Mouse (Mus musculus) CH12.LX (cell line): ENCODE measurements around the gene Prkcq. TPM values are rescaled to one million over a fixed set of nuclear protein-coding genes. Genes with fewer than 3 reads are reported as not detected.

ENCODE experiments used
- DNase-seq: peaks from one replicate; pipeline ENCODE4 v3.0.0-alpha.2; 2013; ENCODE audit errors: extremely low read depth
- H3K27ac ChIP-seq: 2 replicates; pipeline ENCODE4 v1.5.1; 2012; ENCODE audit warnings: low read depth, mild to moderate bottlenecking, control low read depth, moderate library complexity; ENCODE audit not compliant: insufficient read depth
- H3K27me3 ChIP-seq: replicated peaks from 2 replicates; pipeline ENCODE3; 2012; ENCODE audit warnings: inconsistent platforms
- H3K36me3 ChIP-seq, 2 experiments: replicated peaks in 1 of 2; 2 replicates each; pipeline versions ENCODE3 to v1.6.1; 2012; ENCODE audit warnings: inconsistent platforms in 1 of 2, low read length in 1 of 2, mild to moderate bottlenecking in 1 of 2, mixed read lengths in 1 of 2, moderate library complexity in 1 of 2; ENCODE audit not compliant: control insufficient read depth in 1 of 2, insufficient read depth in 1 of 2
- H3K4me1 ChIP-seq, 2 experiments: 2 replicates each; pipeline ENCODE4 v1.6.1; 2012; ENCODE audit warnings: inconsistent platforms in 1 of 2, moderate library complexity in 1 of 2; ENCODE audit not compliant: insufficient read depth in 2 of 2, control insufficient read depth in 1 of 2
- H3K4me2 ChIP-seq: 2 replicates; pipeline ENCODE4 v1.6.1; 2012; ENCODE audit warnings: low read depth, mild to moderate bottlenecking, control low read depth; ENCODE audit not compliant: poor library complexity, insufficient read depth, severe bottlenecking
- H3K4me3 ChIP-seq, 3 experiments: fragments of 150-350 bp in 1 of 3; sonication (generic) in 1 of 3; replicated peaks in 1 of 3; 2 replicates each; pipeline versions ENCODE3 to v1.5.1; 2011 to 2012; ENCODE audit warnings: low read depth in 2 of 3, low read length in 2 of 3, mild to moderate bottlenecking in 2 of 3, moderate library complexity in 2 of 3, control low read depth in 1 of 3, improper control_type of control experiment in 1 of 3, inconsistent platforms in 1 of 3, mixed read lengths in 1 of 3; ENCODE audit not compliant: poor library complexity in 1 of 3
- H3K79me2 ChIP-seq: replicated peaks from 2 replicates; pipeline ENCODE4 v1.6.1; 2012; ENCODE audit warnings: mild to moderate bottlenecking, moderate library complexity; ENCODE audit not compliant: control insufficient read depth, poor library complexity, insufficient read depth, severe bottlenecking; ENCODE audit errors: extremely low read depth
- H3K9ac ChIP-seq: 2 replicates; pipeline ENCODE4 v1.6.1; 2012; ENCODE audit warnings: low read depth, mild to moderate bottlenecking, control low read depth, moderate library complexity; ENCODE audit not compliant: insufficient read depth
- H3K9me3 ChIP-seq: replicated peaks from 2 replicates; pipeline ENCODE3; 2012; ENCODE audit warnings: low read length, inconsistent platforms, mixed read lengths
- BHLHE40 ChIP-seq: IDR thresholded peaks from 2 replicates; pipeline ENCODE4 v1.6.1; 2011; ENCODE audit warnings: mild to moderate bottlenecking, low read depth, low read length, improper control_type of control experiment
- CHD1 ChIP-seq: IDR thresholded peaks from 2 replicates; pipeline ENCODE4 v1.6.1; 2012; ENCODE audit warnings: low read depth, low read length, improper control_type of control experiment, inconsistent platforms
- EP300 ChIP-seq: IDR thresholded peaks from 2 replicates; pipeline ENCODE4 v1.6.1; 2011; ENCODE audit warnings: low read length, improper control_type of control experiment
- ETS1 ChIP-seq: conservative IDR thresholded peaks from 2 replicates; pipeline ENCODE4 v1.6.1; 2012; ENCODE audit warnings: low read depth, mild to moderate bottlenecking, inconsistent platforms, low read length, improper control_type of control experiment, moderate library complexity
- GABPA ChIP-seq: IDR thresholded peaks from 2 replicates; pipeline ENCODE4 v1.6.1; 2012; ENCODE audit warnings: low read depth, low read length, improper control_type of control experiment, inconsistent platforms; ENCODE audit not compliant: insufficient replicate concordance
- HCFC1 ChIP-seq: IDR thresholded peaks from 2 replicates; pipeline ENCODE4 v1.6.1; 2012; ENCODE audit warnings: low read depth, mild to moderate bottlenecking, inconsistent platforms, low read length, improper control_type of control experiment
- IRF4 ChIP-seq: IDR thresholded peaks from 2 replicates; pipeline ENCODE4 v1.6.1; 2014; ENCODE audit warnings: low read depth, mild to moderate bottlenecking, inconsistent platforms, low read length, improper control_type of control experiment
- JUN ChIP-seq: IDR thresholded peaks from 2 replicates; pipeline ENCODE4 v1.6.1; 2011; ENCODE audit warnings: low read depth, mild to moderate bottlenecking, low read length, improper control_type of control experiment, moderate library complexity; ENCODE audit not compliant: insufficient read depth
- MAFK ChIP-seq: IDR thresholded peaks from 2 replicates; pipeline ENCODE4 v1.6.1; 2011; ENCODE audit warnings: low read length, improper control_type of control experiment; ENCODE audit not compliant: insufficient replicate concordance
- MAX ChIP-seq: IDR thresholded peaks from 2 replicates; pipeline ENCODE4 v1.6.1; 2011; ENCODE audit warnings: low read length, improper control_type of control experiment
- MAZ ChIP-seq: IDR thresholded peaks from 2 replicates; pipeline ENCODE4 v1.6.1; 2012; ENCODE audit warnings: low read depth, mild to moderate bottlenecking, inconsistent platforms, low read length, improper control_type of control experiment, moderate library complexity
- MEF2A ChIP-seq: IDR thresholded peaks from 2 replicates; pipeline ENCODE4 v1.6.1; 2014; ENCODE audit warnings: low read depth, mild to moderate bottlenecking, inconsistent platforms, low read length, improper control_type of control experiment, borderline replicate concordance
- MXI1 ChIP-seq: IDR thresholded peaks from 2 replicates; pipeline ENCODE4 v1.6.1; 2011; ENCODE audit warnings: mild to moderate bottlenecking, low read depth, low read length, improper control_type of control experiment
- MYC ChIP-seq: IDR thresholded peaks from 2 replicates; pipeline ENCODE4 v1.6.1; 2011; ENCODE audit warnings: low read depth, mild to moderate bottlenecking, improper control_type of control experiment, low read length
- POLR2A ChIP-seq: IDR thresholded peaks from 2 replicates; pipeline ENCODE4 v1.6.1; 2011; ENCODE audit warnings: low read depth, mild to moderate bottlenecking, improper control_type of control experiment, low read length
- SIN3A ChIP-seq: IDR thresholded peaks from 2 replicates; pipeline ENCODE4 v1.6.1; 2012; ENCODE audit warnings: low read length, improper control_type of control experiment, inconsistent platforms
- SMC3 ChIP-seq: IDR thresholded peaks from 2 replicates; pipeline ENCODE4 v1.6.1; 2011; ENCODE audit warnings: low read depth, low read length, improper control_type of control experiment
- TCF12 ChIP-seq: IDR thresholded peaks from 2 replicates; pipeline ENCODE4 v1.6.1; 2014; ENCODE audit warnings: low read depth, mild to moderate bottlenecking, inconsistent platforms, low read length, improper control_type of control experiment
- UBTF ChIP-seq: IDR thresholded peaks from 2 replicates; pipeline ENCODE4 v1.6.1; 2012; ENCODE audit warnings: low read depth, mild to moderate bottlenecking, inconsistent platforms, low read length, improper control_type of control experiment, moderate library complexity
- USF1 ChIP-seq: IDR thresholded peaks from 2 replicates; pipeline ENCODE4 v1.6.1; 2014; ENCODE audit warnings: low read depth, mild to moderate bottlenecking, inconsistent platforms, low read length, improper control_type of control experiment
- USF2 ChIP-seq: conservative IDR thresholded peaks from 2 replicates; pipeline ENCODE4 v1.6.1; 2011; ENCODE audit warnings: low read depth, low read length, improper control_type of control experiment
- ZNF384 ChIP-seq: IDR thresholded peaks from 2 replicates; pipeline ENCODE4 v1.6.1; 2012; ENCODE audit warnings: low read depth, low read length, improper control_type of control experiment, inconsistent platforms
- dilution Hi-C: fragments of 300-500 bp; cut with MboI; formaldehyde crosslinking; loops from 2 replicates; pipeline ENCODE4 v1.14.3; 2020; ENCODE audit warnings: low sequenced_read_pairs; ENCODE audit not compliant: extremely low pct_unique_long_range_greater_than_20kb, extremely low pct_ligation_motif_present
- in situ Hi-C: fragments of 300-500 bp; cut with MboI; formaldehyde crosslinking; loops from 3 replicates; pipeline ENCODE4 v1.14.3; 2019; ENCODE audit warnings: low sequenced_read_pairs, low pct_ligation_motif_present, low pct_unique_long_range_greater_than_20kb, mixed read lengths
- polyA plus RNA-seq: library from polyadenylated mRNA; unstranded; fragments of >175 nt; gene quantifications from 2 replicates; pipeline ENCODE4 v1.2.1, GENCODE M21; 2012; ENCODE audit warnings: low read depth; ENCODE audit not compliant: insufficient read length
- total RNA-seq, 2 experiments: library from RNA; depleted of rRNA; stranded (reverse); fragments of 300-350 nt in 1 of 2; fragments of >200 nt in 1 of 2; gene quantifications; 2 replicates each; pipeline ENCODE4 v1.2.3; 2012 to 2014

Gene Prkcq
- total and polyA plus RNA-seq, 3 experiments: not detected

DNA sequence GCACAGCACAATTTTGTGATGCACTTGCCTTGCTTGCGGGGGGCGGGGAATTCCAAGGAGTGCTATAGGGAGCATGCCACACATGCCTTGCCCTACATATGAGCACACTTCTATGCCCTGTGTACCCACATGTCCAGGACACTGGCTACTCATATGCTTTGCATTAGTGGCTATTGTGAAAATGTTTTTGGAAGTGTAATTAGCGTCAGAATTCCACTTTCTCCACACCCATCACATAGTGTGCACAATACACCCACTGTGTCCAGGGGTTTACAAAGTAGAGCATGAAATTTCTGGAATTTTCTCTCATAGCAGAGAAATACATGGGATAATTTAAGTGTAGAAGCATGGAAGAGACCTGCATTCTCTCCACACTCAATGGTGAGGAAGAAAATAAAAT lies 7.7 kb upstream of the Prkcq start:
- Histone ChIP-seq H3K9ac (no peak overlapping the region), H3K27ac (no peak overlapping the region), H3K79me2 (no peaks in the 10 kb centered on the region), H3K9me3 (no peaks in the 10 kb centered on the region), H3K4me3 (no peak overlapping the region), H3K36me3 (no peaks in the 10 kb centered on the region), H3K4me2 (no peak overlapping the region), H3K27me3 (no peaks in the 10 kb centered on the region), H3K4me1 (peaks cover 0 to 3% of the 10 kb centered on the region in 2 experiments; a peak in 1 of 4 replicates)
- no peak for DNase-seq
- in situ Hi-C loops (no loop called here), dilution Hi-C loops (no loop called here)
- TF ChIP-seq MAX: no peak
- no peak for TF ChIP-seq HCFC1
- no peak for TF ChIP-seq EP300
- no peak for TF ChIP-seq CHD1
- TF ChIP-seq BHLHE40: no peak
- TF ChIP-seq IRF4: no peak
- TF ChIP-seq JUN: no peak
- TF ChIP-seq USF2: no peak
- no peak for TF ChIP-seq POLR2A
- TF ChIP-seq ZNF384: no peak
- no peak for TF ChIP-seq TCF12
- TF ChIP-seq MAFK: no peak
- no peak for TF ChIP-seq ETS1
- TF ChIP-seq UBTF: no peak
- no peak for TF ChIP-seq MXI1
- no peak for TF ChIP-seq GABPA
- TF ChIP-seq SMC3: no peak
- no peak for TF ChIP-seq MAZ

GRCm38 (mm10) chr2:11169721-11170335 lies 2.1 kb upstream of the Prkcq start:
- dilution Hi-C loops (no loop called here), in situ Hi-C loops (no loop called here)
- no peak for TF ChIP-seq MYC
- no peak for TF ChIP-seq USF1
- no peak for TF ChIP-seq MEF2A
- no peak for TF ChIP-seq HCFC1
- TF ChIP-seq SIN3A: no peak
- Histone ChIP-seq H3K4me2 (no peak overlapping the region), H3K36me3 (no peaks in the 10 kb centered on the region), H3K4me1 (peaks cover 0 to 6% of the 10 kb centered on the region in 2 experiments; a peak in 1 of 4 replicates), H3K9me3 (no peaks in the 10 kb centered on the region), H3K9ac (no peak overlapping the region), H3K27ac (no peak overlapping the region), H3K27me3 (no peaks in the 10 kb centered on the region), H3K79me2 (no peaks in the 10 kb centered on the region), H3K4me3 (no peak overlapping the region)
- no peak for DNase-seq
